Comparison of ENCODE assay signal across 17 mouse cellular contexts in the genomic region with DNA sequence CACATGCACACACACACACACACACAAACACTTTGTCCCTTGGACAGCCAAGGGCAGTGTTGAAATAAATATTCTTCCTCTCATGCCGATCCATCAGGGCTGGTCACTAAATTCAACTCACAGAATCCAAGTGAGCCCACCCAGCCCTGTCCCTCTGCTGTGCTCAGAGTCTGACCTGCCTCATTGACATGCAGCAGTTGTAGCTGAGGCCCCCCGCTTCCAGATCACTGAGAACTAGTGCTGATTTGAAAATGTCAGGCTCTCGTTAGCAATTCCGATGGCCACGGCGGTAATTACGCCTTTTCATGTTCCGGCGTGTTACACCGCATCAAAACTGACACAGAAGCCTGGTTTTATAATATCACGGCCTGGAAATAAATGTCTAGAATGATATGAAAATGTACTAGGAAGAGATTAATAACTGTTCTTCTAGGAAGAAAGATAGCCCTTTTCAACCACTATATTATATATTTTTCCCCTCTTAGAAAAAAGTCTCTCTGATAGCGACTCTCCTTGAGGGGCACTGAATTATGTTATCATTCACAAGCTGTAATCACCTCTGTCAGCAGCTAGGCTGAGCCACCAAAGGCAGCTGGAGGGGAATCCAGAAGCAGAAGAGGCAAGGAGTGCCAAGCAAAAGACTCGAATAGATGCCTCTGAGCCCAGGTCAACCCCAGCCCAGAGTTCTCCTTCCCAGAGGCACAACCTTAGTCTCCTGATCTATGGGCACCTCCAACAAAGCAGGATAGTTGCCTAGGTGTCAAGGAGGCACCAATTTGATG.
DNase-seq lines count a peak whose midpoint lies in the region; ATAC-seq lines count a peak whose summit lies in the region.
"Had no signal": no experiment of that assay in that cellular context is flagged by ENCODE, and none has a peak within 500 bp of the region (broad histone marks: within the 10 kb centered on the region; RNA-seq: fewer than 3 reads in every experiment).

No protein-coding gene starts in this region.

- no peak for DNase-seq in forebrain, embryonic 11.5 days (ENCODE audit: low spot score)
- DNase-seq in spleen, postnatal 10 days (ENCODE audit: low spot score in 2 of 2), result no peak
- no peak for DNase-seq in lung, postnatal 4 days
- DNase-seq: cerebellum, adult 9-10 months; gastrocnemius, postnatal 36 days; kidney, adult 18-20 months; lung, embryonic 14.5 days; lung, postnatal 36 days; right cerebral cortex, postnatal 25 days had no signal

- H3K4me2 ChIP-seq in hindbrain, embryonic 12.5 days (replicated peaks), result peak overlapping the region; percentile 22; the same call in 1 of the 2 replicates
- H3K4me2 ChIP-seq in hindbrain, embryonic 16.5 days (ENCODE audit: low read length), result no peak overlapping the region
- no peak overlapping the region for H3K4me2 ChIP-seq in forebrain, embryonic 11.5 days (ENCODE audit: low read depth, low read length, severe bottlenecking)
- no peak overlapping the region for H3K4me2 ChIP-seq in forebrain, embryonic 15.5 days (replicated peaks)
- H3K4me2 ChIP-seq in midbrain, embryonic 15.5 days, result 0 out of 2 replicates have a peak overlapping the region, but pooled peaks have one; percentile 11
- H3K4me2 ChIP-seq: embryonic facial prominence, embryonic 12.5 days; limb, embryonic 12.5 days; liver, embryonic 12.5 days; lung, embryonic 14.5 days had no signal

- H3K27ac ChIP-seq in hindbrain, embryonic 12.5 days, result peak overlapping the region; percentile 41
- no peak overlapping the region for H3K27ac ChIP-seq in hindbrain, embryonic 16.5 days (ENCODE audit: low read depth, low read length)
- H3K27ac ChIP-seq in forebrain, embryonic 11.5 days (ENCODE audit: low read depth, low read length), result peak overlapping the region; percentile 53; the same call in 1 of the 2 replicates
- peak overlapping the region; percentile 53 for H3K27ac ChIP-seq in forebrain, embryonic 15.5 days (replicated peaks)
- H3K27ac ChIP-seq in midbrain, embryonic 15.5 days, result peak overlapping the region; percentile 65
- H3K27ac ChIP-seq: embryonic facial prominence, embryonic 12.5 days; kidney, postnatal 0 days; limb, embryonic 12.5 days; liver, embryonic 12.5 days had no signal

- no peak overlapping the region for H3K4me3 ChIP-seq in hindbrain, embryonic 12.5 days
- H3K4me3 ChIP-seq in hindbrain, embryonic 16.5 days (ENCODE audit: low read length), result no peak overlapping the region
- H3K4me3 ChIP-seq in forebrain, embryonic 11.5 days (ENCODE audit: low read depth, low read length), result no peak overlapping the region
- no peak overlapping the region for H3K4me3 ChIP-seq in forebrain, embryonic 15.5 days
- H3K4me3 ChIP-seq in midbrain, embryonic 15.5 days, result no peak overlapping the region
- H3K4me3 ChIP-seq: embryonic facial prominence, embryonic 12.5 days; limb, embryonic 12.5 days; liver, embryonic 12.5 days had no signal

- WGBS in hindbrain, embryonic 12.5 days, result 51% methylated on average over 13 of the region's 13 CpGs
- 25% methylated on average over 13 of the region's 13 CpGs for WGBS in hindbrain, embryonic 16.5 days
- 64% methylated on average over 13 of the region's 13 CpGs for WGBS in forebrain, embryonic 11.5 days
- 20% methylated on average over 13 of the region's 13 CpGs for WGBS in forebrain, embryonic 15.5 days
- WGBS in midbrain, embryonic 15.5 days, result 22% methylated on average over 13 of the region's 13 CpGs

- no peaks in the 10 kb centered on the region for H3K27me3 ChIP-seq in hindbrain, embryonic 12.5 days
- no peaks in the 10 kb centered on the region for H3K27me3 ChIP-seq in hindbrain, embryonic 16.5 days (replicated peaks; ENCODE audit: control insufficient read depth, insufficient read depth, low read length)
- no peaks in the 10 kb centered on the region for H3K27me3 ChIP-seq in forebrain, embryonic 11.5 days (ENCODE audit: control insufficient read depth, insufficient read depth, low read length)
- no peaks in the 10 kb centered on the region for H3K27me3 ChIP-seq in forebrain, embryonic 15.5 days
- H3K27me3 ChIP-seq in midbrain, embryonic 15.5 days (replicated peaks), result no peaks in the 10 kb centered on the region
- H3K27me3 ChIP-seq: embryonic facial prominence, embryonic 12.5 days; limb, embryonic 12.5 days; liver, embryonic 12.5 days had no signal

- H3K36me3 ChIP-seq in hindbrain, embryonic 12.5 days, result no peaks in the 10 kb centered on the region
- H3K36me3 ChIP-seq in hindbrain, embryonic 16.5 days (ENCODE audit: control insufficient read depth, insufficient read depth, low read length), result no peaks in the 10 kb centered on the region
- H3K36me3 ChIP-seq in forebrain, embryonic 11.5 days (ENCODE audit: control insufficient read depth, insufficient read depth, low read length), result no peaks in the 10 kb centered on the region
- H3K36me3 ChIP-seq in forebrain, embryonic 15.5 days, result no peaks in the 10 kb centered on the region
- no peaks in the 10 kb centered on the region for H3K36me3 ChIP-seq in midbrain, embryonic 15.5 days (replicated peaks)
- H3K36me3 ChIP-seq: embryonic facial prominence, embryonic 12.5 days; limb, embryonic 12.5 days; liver, embryonic 12.5 days had no signal

- ATAC-seq in hindbrain, embryonic 12.5 days (ENCODE audit: low FRiP score), result peak; percentile 76
- no peak for ATAC-seq in hindbrain, embryonic 16.5 days
- ATAC-seq in forebrain, embryonic 11.5 days (replicated peaks; ENCODE audit: low FRiP score), result 0 out of 2 replicates have a peak, but pooled peaks have one; percentile 46
- ATAC-seq in forebrain, embryonic 15.5 days (replicated peaks), result peak; percentile 46; the same call in 1 of the 2 replicates
- no peak for ATAC-seq in midbrain, embryonic 15.5 days (replicated peaks)
- ATAC-seq: liver, embryonic 12.5 days had no signal

- H3K4me1 ChIP-seq in hindbrain, embryonic 12.5 days, result peaks cover 20% of the 10 kb centered on the region
- peaks cover 8% of the 10 kb centered on the region for H3K4me1 ChIP-seq in hindbrain, embryonic 16.5 days (ENCODE audit: control insufficient read depth, insufficient read depth, low read depth, low read length)
- H3K4me1 ChIP-seq in forebrain, embryonic 11.5 days (replicated peaks; ENCODE audit: control insufficient read depth, insufficient read depth, low read length), result no peaks in the 10 kb centered on the region
- peaks cover 20% of the 10 kb centered on the region for H3K4me1 ChIP-seq in forebrain, embryonic 15.5 days
- H3K4me1 ChIP-seq in midbrain, embryonic 15.5 days, result peaks cover 11% of the 10 kb centered on the region
- H3K4me1 ChIP-seq: liver, embryonic 12.5 days had no signal

- H3K9me3 ChIP-seq in hindbrain, embryonic 12.5 days (replicated peaks), result 0 out of 2 replicates have a peak, but pooled peaks cover 3% of the 10 kb centered on the region
- no peaks in the 10 kb centered on the region for H3K9me3 ChIP-seq in hindbrain, embryonic 16.5 days (ENCODE audit: control insufficient read depth, low read length)
- H3K9me3 ChIP-seq in forebrain, embryonic 11.5 days (ENCODE audit: control insufficient read depth, low read length), result no peaks in the 10 kb centered on the region; the same call in 1 of the 2 replicates
- H3K9me3 ChIP-seq in forebrain, embryonic 15.5 days, result no peaks in the 10 kb centered on the region
- no peaks in the 10 kb centered on the region for H3K9me3 ChIP-seq in midbrain, embryonic 15.5 days
- H3K9me3 ChIP-seq: embryonic facial prominence, embryonic 12.5 days; limb, embryonic 12.5 days; liver, embryonic 12.5 days had no signal

- H3K9ac ChIP-seq in hindbrain, embryonic 12.5 days, result no peak overlapping the region
- no peak overlapping the region for H3K9ac ChIP-seq in hindbrain, embryonic 16.5 days (ENCODE audit: low read depth, low read length)
- H3K9ac ChIP-seq in forebrain, embryonic 11.5 days (ENCODE audit: low read length), result no peak overlapping the region
- no peak overlapping the region for H3K9ac ChIP-seq in forebrain, embryonic 15.5 days (replicated peaks)
- no peak overlapping the region for H3K9ac ChIP-seq in midbrain, embryonic 15.5 days
- H3K9ac ChIP-seq: embryonic facial prominence, embryonic 12.5 days; limb, embryonic 12.5 days; liver, embryonic 12.5 days; lung, embryonic 14.5 days had no signal

Comparison
In these comparisons a context has a peak if more than half of its experiments do, and no peak if none do; other contexts are left out.
1. ATAC-seq: peak in hindbrain, embryonic 12.5 days (single experiment), forebrain, embryonic 11.5 days (single experiment) and forebrain, embryonic 15.5 days (single experiment); none in hindbrain, embryonic 16.5 days (single experiment) and midbrain, embryonic 15.5 days (single experiment).
2. H3K4me2 ChIP-seq: peak in hindbrain, embryonic 12.5 days (single experiment) and midbrain, embryonic 15.5 days (single experiment); none in hindbrain, embryonic 16.5 days (single experiment), forebrain, embryonic 11.5 days (single experiment) and forebrain, embryonic 15.5 days (single experiment).